Comparison of ENCODE assay signal across 9 mouse cellular contexts in the genomic region with DNA sequence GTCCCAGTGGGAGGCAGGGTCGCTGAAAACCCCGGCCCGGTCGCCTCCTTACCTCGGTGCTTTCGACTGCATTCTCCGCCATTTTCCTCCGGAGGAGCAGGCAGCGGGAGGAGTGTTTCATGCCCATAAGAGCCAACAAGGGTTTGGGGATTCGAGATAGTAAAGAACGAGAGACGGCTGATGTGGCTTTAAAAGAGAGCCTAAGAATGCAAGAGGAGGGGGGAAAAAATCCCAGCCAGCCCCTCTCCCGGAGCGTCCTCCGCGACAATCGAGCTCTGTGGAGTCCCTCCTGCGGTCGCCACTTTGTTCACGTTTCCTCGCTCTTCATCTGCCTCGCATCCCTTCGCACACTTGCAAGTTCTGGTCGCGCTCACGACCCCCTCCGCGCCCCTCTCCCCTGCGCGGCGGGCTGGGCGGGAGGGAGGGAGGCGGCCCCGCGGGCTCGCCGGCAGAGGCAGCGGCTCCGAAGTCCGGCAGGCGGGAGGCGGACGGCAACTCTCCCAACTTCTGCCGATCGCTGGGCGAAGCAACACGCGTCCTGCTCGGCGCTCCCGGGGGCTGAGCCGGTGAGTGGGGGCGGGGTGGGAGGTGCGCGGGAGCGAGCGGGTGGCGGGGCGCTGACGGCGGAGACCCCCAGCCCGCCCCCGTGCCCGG. TPM values are rescaled to one million over a fixed set of nuclear protein-coding genes. Genes with fewer than 3 reads are reported as not detected.
DNase-seq lines count a peak whose midpoint lies in the region; ATAC-seq lines count a peak whose summit lies in the region.
"Had no signal": no experiment of that assay in that cellular context is flagged by ENCODE, and none has a peak within 500 bp of the region (broad histone marks: within the 10 kb centered on the region; RNA-seq: fewer than 3 reads in every experiment).

No protein-coding gene starts in this region.

- H3K4me2 ChIP-seq in intestine, embryonic 15.5 days (replicated peaks): peak overlapping the region; percentile 74
- peak overlapping the region; percentile 92 for H3K4me2 ChIP-seq in neural tube, embryonic 12.5 days (replicated peaks)
- H3K4me2 ChIP-seq: liver, embryonic 15.5 days had no signal

- no peak for DNase-seq in heart, embryonic 10.5 days (ENCODE audit: low spot score)
- DNase-seq in heart, adult 8-10 months (ENCODE audit: low spot score): no peak
- peak; percentile 68 for DNase-seq in right cerebral cortex, postnatal 25 days
- no peak for DNase-seq in right cerebral cortex, postnatal 36 days (ENCODE audit: low spot score in 2 of 2)
- DNase-seq in gastrocnemius, postnatal 10 days: no peak
- no peak for DNase-seq in thymus, postnatal 10 days (ENCODE audit: low spot score in 2 of 2)

- WGBS in heart, embryonic 10.5 days: under 1% methylated on average over 48 of the region's 64 CpGs
- under 1% methylated on average over 60 of the region's 64 CpGs for whole genome bisulfite sequencing in intestine, embryonic 15.5 days
- under 1% methylated on average over 54 of the region's 64 CpGs for WGBS in neural tube, embryonic 12.5 days

- peaks cover 63% of the 10 kb centered on the region for H3K4me1 ChIP-seq in heart, embryonic 10.5 days
- H3K4me1 ChIP-seq in intestine, embryonic 15.5 days (replicated peaks): peaks cover 23% of the 10 kb centered on the region
- peaks cover 42% of the 10 kb centered on the region for H3K4me1 ChIP-seq in neural tube, embryonic 12.5 days
- H3K4me1 ChIP-seq: liver, embryonic 15.5 days had no signal

- ATAC-seq in intestine, embryonic 15.5 days: no peak
- ATAC-seq in neural tube, embryonic 12.5 days (ENCODE audit: low FRiP score, low read depth): peak; percentile 27; the same call in 1 of the 2 replicates

- no peaks in the 10 kb centered on the region for H3K9me3 ChIP-seq in heart, embryonic 10.5 days
- H3K9me3 ChIP-seq in intestine, embryonic 15.5 days: no peaks in the 10 kb centered on the region
- H3K9me3 ChIP-seq in neural tube, embryonic 12.5 days: no peaks in the 10 kb centered on the region
- H3K9me3 ChIP-seq: liver, embryonic 15.5 days had no signal

- H3K36me3 ChIP-seq in heart, embryonic 10.5 days: no peaks in the 10 kb centered on the region
- no peaks in the 10 kb centered on the region for H3K36me3 ChIP-seq in intestine, embryonic 15.5 days
- no peaks in the 10 kb centered on the region for H3K36me3 ChIP-seq in neural tube, embryonic 12.5 days
- H3K36me3 ChIP-seq: liver, embryonic 15.5 days had no signal

- no peak overlapping the region for H3K9ac ChIP-seq in intestine, embryonic 15.5 days
- peak overlapping the region; percentile 83 for H3K9ac ChIP-seq in neural tube, embryonic 12.5 days
- H3K9ac ChIP-seq: liver, embryonic 15.5 days had no signal

- H3K27ac ChIP-seq in heart, embryonic 10.5 days: peak overlapping the region; percentile 65
- no peak overlapping the region for H3K27ac ChIP-seq in intestine, embryonic 15.5 days
- peak overlapping the region; percentile 43; the same call in 1 of the 2 replicates for H3K27ac ChIP-seq in neural tube, embryonic 12.5 days
- H3K27ac ChIP-seq: liver, embryonic 15.5 days had no signal

- H3K27me3 ChIP-seq in heart, embryonic 10.5 days (ENCODE audit: insufficient read depth, poor library complexity, severe bottlenecking): peaks cover 92% of the 10 kb centered on the region
- H3K27me3 ChIP-seq in intestine, embryonic 15.5 days (replicated peaks): peaks cover 63% of the 10 kb centered on the region
- H3K27me3 ChIP-seq in neural tube, embryonic 12.5 days (replicated peaks): peaks cover 23% of the 10 kb centered on the region; the same call in 1 of the 2 replicates

- H3K4me3 ChIP-seq in heart, embryonic 10.5 days: peak overlapping the region; percentile 67
- H3K4me3 ChIP-seq in intestine, embryonic 15.5 days (replicated peaks): peak overlapping the region; percentile 37
- peak overlapping the region; percentile 75 for H3K4me3 ChIP-seq in neural tube, embryonic 12.5 days
- H3K4me3 ChIP-seq: liver, embryonic 15.5 days had no signal

RNA-seq across cellular contexts. Expression of gene Prmt8, which starts 0.5 kb away (rescaled TPM):
- polyA plus RNA-seq in heart, embryonic 10.5 days (2016; fragmentation: Nextera tagmentation; extraction: Ambion mirVana): 2.0 and 2.9 TPM in 2 replicates
- total RNA-seq in heart, adult 8-10 months (2022): not detected
- polyA plus RNA-seq in intestine, embryonic 15.5 days (2015; fragmentation: Nextera tagmentation; extraction: Ambion mirVana): 0.06 and 0.08 TPM in 2 replicates
- 44.9 and 47.5 TPM in 2 replicates for polyA plus RNA-seq in neural tube, embryonic 12.5 days (2016; fragmentation: Nextera tagmentation; extraction: Ambion mirVana)
- under 1 TPM; 0.16 to 0.21 TPM for total RNA-seq in gastrocnemius, postnatal 10 days (2021)
- polyA plus RNA-seq: liver, embryonic 15.5 days had no signal

Comparison
In these comparisons a context has a peak if more than half of its experiments do, and no peak if none do; other contexts are left out.
1. RNA of gene Prmt8, which starts 0.5 kb away (polyA plus RNA-seq): 44.9 to 47.5 TPM in neural tube, embryonic 12.5 days; 2.0 to 2.9 TPM in heart, embryonic 10.5 days and 0.06 to 0.08 TPM in intestine, embryonic 15.5 days; every median in the first group is over 10 times any median in the second.
2. Peak in every context shown above with its lines, with median percentiles within 50 percentile points of each other: H3K4me3 ChIP-seq.